Mouse (Mus musculus) liver, postnatal 0 days (tissue): ENCODE results near the gene Tshz3.

ENCODE experiments used
- CTCF ChIP-seq: sonication (generic); IDR thresholded peaks from 2 replicates; pipeline ENCODE4 v1.5.1; 2016; ENCODE audit warnings: antibody characterized with exemption, low read depth
- EP300 ChIP-seq: IDR thresholded peaks from 2 replicates; pipeline ENCODE4 v1.6.1; 2016; ENCODE audit warnings: antibody characterized with exemption, low read depth, mild to moderate bottlenecking

- TF ChIP-seq CTCF (no peak), EP300 (no peak)
Observed at GRCm38 (mm10) chr7:36708823-36709222, 10.9 kb downstream of the Tshz3 start.
